Mouse (Mus musculus) MEL (cell line): Measurements from ENCODE around the gene Hagh. TPM values are rescaled to one million over a fixed set of nuclear protein-coding genes. Genes with fewer than 3 reads are reported as not detected.

Experiments
- DNase-seq: peaks from one replicate; pipeline ENCODE4 v3.0.0; 2011; ENCODE audit warnings: low read depth, low spot score
- H3K27ac ChIP-seq: 2 replicates; pipeline ENCODE4 v1.5.1; 2012; ENCODE audit warnings: low read depth, mild to moderate bottlenecking, control low read depth, low read length, moderate library complexity; ENCODE audit not compliant: control insufficient read depth
- H3K27me3 ChIP-seq, 2 experiments: fragments of 150-350 bp in 1 of 2; sonication (generic) in 1 of 2; 2 replicates each; pipeline ENCODE4 v1.6.1; 2012; ENCODE audit warnings: low read length in 2 of 2, mild to moderate bottlenecking in 2 of 2, improper control_type of control experiment in 1 of 2, moderate library complexity in 1 of 2; ENCODE audit not compliant: insufficient read depth in 2 of 2, control insufficient read depth in 1 of 2
- H3K36me3 ChIP-seq, 2 experiments: 2 replicates each; pipeline ENCODE4 v1.6.1; 2012 to 2014; ENCODE audit warnings: low read length in 2 of 2, improper control_type of control experiment in 1 of 2, inconsistent platforms in 1 of 2, mild to moderate bottlenecking in 1 of 2; ENCODE audit not compliant: insufficient read depth in 2 of 2, control insufficient read depth in 1 of 2
- H3K4me1 ChIP-seq, 2 experiments: fragments of 150-350 bp in 1 of 2; sonication (generic) in 1 of 2; 2 replicates each; pipeline ENCODE4 v1.6.1; 2012; ENCODE audit warnings: low read length in 2 of 2, improper control_type of control experiment in 1 of 2, mild to moderate bottlenecking in 1 of 2; ENCODE audit not compliant: insufficient read depth in 2 of 2, control insufficient read depth in 1 of 2
- H3K4me3 ChIP-seq, 2 experiments: fragments of 150-350 bp in 1 of 2; sonication (generic) in 1 of 2; 2 replicates each; pipeline ENCODE4 v1.5.1; 2012; ENCODE audit warnings: low read depth in 2 of 2, low read length in 2 of 2, mild to moderate bottlenecking in 2 of 2, moderate library complexity in 2 of 2, control low read depth in 1 of 2, improper control_type of control experiment in 1 of 2; ENCODE audit not compliant: control insufficient read depth in 1 of 2, insufficient read depth in 1 of 2
- H3K79me2 ChIP-seq: 2 replicates; pipeline ENCODE4 v1.6.1; 2012; ENCODE audit warnings: mild to moderate bottlenecking, low read length, moderate library complexity; ENCODE audit not compliant: control insufficient read depth, poor library complexity, insufficient read depth
- H3K9ac ChIP-seq: 2 replicates; pipeline ENCODE4 v1.6.1; 2012; ENCODE audit warnings: low read depth, mild to moderate bottlenecking, control low read depth, low read length, moderate library complexity; ENCODE audit not compliant: control insufficient read depth, poor library complexity, severe bottlenecking
- H3K9me3 ChIP-seq: fragments of 150-350 bp; sonication (generic); replicated peaks from 2 replicates; pipeline ENCODE4 v1.6.1; 2012; ENCODE audit warnings: mild to moderate bottlenecking, low read length, improper control_type of control experiment, moderate library complexity; ENCODE audit not compliant: insufficient read depth
- BHLHE40 ChIP-seq: IDR thresholded peaks from 2 replicates; pipeline ENCODE4 v1.6.1; 2012; ENCODE audit warnings: low read depth, mild to moderate bottlenecking, inconsistent platforms, low read length, improper control_type of control experiment, borderline replicate concordance
- CHD1 ChIP-seq: IDR thresholded peaks from 2 replicates; pipeline ENCODE4 v1.6.1; 2012; ENCODE audit warnings: low read depth, mild to moderate bottlenecking, inconsistent platforms, low read length, improper control_type of control experiment
- ELF1 ChIP-seq: IDR thresholded peaks from 2 replicates; pipeline ENCODE4 v1.6.1; 2014; ENCODE audit warnings: low read depth, mild to moderate bottlenecking, inconsistent platforms, low read length, improper control_type of control experiment, moderate library complexity
- EP300 ChIP-seq, 2 experiments: IDR thresholded peaks; 2 replicates each; pipeline ENCODE4 v1.6.1; 2011; ENCODE audit warnings: improper control_type of control experiment in 2 of 2, low read length in 2 of 2, low read depth in 1 of 2, mild to moderate bottlenecking in 1 of 2
- KAT2A ChIP-seq: conservative IDR thresholded peaks from 2 replicates; pipeline ENCODE4 v1.6.1; 2012; ENCODE audit warnings: low read depth, low read length, improper control_type of control experiment, inconsistent platforms
- MAFK ChIP-seq: IDR thresholded peaks from 2 replicates; pipeline ENCODE4 v1.6.1; 2011; ENCODE audit warnings: low read depth, mild to moderate bottlenecking, low read length, improper control_type of control experiment, borderline replicate concordance
- MAZ ChIP-seq: IDR thresholded peaks from 2 replicates; pipeline ENCODE4 v1.6.1; 2012; ENCODE audit warnings: low read depth, mild to moderate bottlenecking, inconsistent platforms, low read length, improper control_type of control experiment
- MEF2A ChIP-seq: IDR thresholded peaks from 2 replicates; pipeline ENCODE4 v1.6.1; 2014; ENCODE audit warnings: low read depth, mild to moderate bottlenecking, inconsistent platforms, low read length, improper control_type of control experiment; ENCODE audit not compliant: poor library complexity, insufficient replicate concordance, severe bottlenecking; ENCODE audit errors: extremely low read depth
- MXI1 ChIP-seq: IDR thresholded peaks from 2 replicates; pipeline ENCODE4 v1.6.1; 2011; ENCODE audit warnings: mild to moderate bottlenecking, low read depth, low read length, improper control_type of control experiment
- MYB ChIP-seq: IDR thresholded peaks from 2 replicates; pipeline ENCODE4 v1.6.1; 2011; ENCODE audit warnings: mild to moderate bottlenecking, low read depth, low read length, improper control_type of control experiment
- NELFE ChIP-seq: IDR thresholded peaks from 2 replicates; pipeline ENCODE4 v1.6.1; 2011; ENCODE audit warnings: low read depth, low read length, improper control_type of control experiment
- NRF1 ChIP-seq: IDR thresholded peaks from 2 replicates; pipeline ENCODE4 v1.6.1; 2014; ENCODE audit warnings: low read depth, mild to moderate bottlenecking, inconsistent platforms, low read length, improper control_type of control experiment, moderate library complexity; ENCODE audit not compliant: poor library complexity, insufficient read depth, severe bottlenecking
- POLR2A ChIP-seq, 2 experiments: IDR thresholded peaks; 2 replicates each; pipeline ENCODE4 v1.6.1; 2011 to 2012; ENCODE audit warnings: low read length in 2 of 2, mild to moderate bottlenecking in 2 of 2, control low read depth in 1 of 2, improper control_type of control experiment in 1 of 2, low read depth in 1 of 2, moderate library complexity in 1 of 2; ENCODE audit not compliant: control insufficient read depth in 1 of 2, insufficient read depth in 1 of 2, poor library complexity in 1 of 2
- POLR2AphosphoS2 ChIP-seq: IDR thresholded peaks from 2 replicates; pipeline ENCODE4 v1.6.1; 2011; ENCODE audit warnings: low read length, improper control_type of control experiment
- POLR2AphosphoS5 ChIP-seq: IDR thresholded peaks from 2 replicates; pipeline ENCODE4 v1.6.1; 2012; ENCODE audit warnings: low read depth, borderline replicate concordance, mild to moderate bottlenecking, inconsistent platforms, low read length, moderate library complexity, mixed read lengths
- RAD21 ChIP-seq: IDR thresholded peaks from 2 replicates; pipeline ENCODE4 v1.6.1; 2011; ENCODE audit warnings: mild to moderate bottlenecking, low read depth, low read length, improper control_type of control experiment
- RCOR1 ChIP-seq: IDR thresholded peaks from 2 replicates; pipeline ENCODE4 v1.6.1; 2012; ENCODE audit warnings: low read depth, mild to moderate bottlenecking, inconsistent platforms, low read length, improper control_type of control experiment
- SIN3A ChIP-seq: IDR thresholded peaks from 2 replicates; pipeline ENCODE4 v1.6.1; 2012; ENCODE audit warnings: low read length, improper control_type of control experiment, inconsistent platforms
- SMC3 ChIP-seq: IDR thresholded peaks from 2 replicates; pipeline ENCODE4 v1.6.1; 2011; ENCODE audit warnings: low read depth, low read length, improper control_type of control experiment
- TAL1 ChIP-seq: IDR thresholded peaks from 2 replicates; pipeline ENCODE4 v1.6.1; 2012; ENCODE audit warnings: mild to moderate bottlenecking, inconsistent platforms, low read length, moderate library complexity, mixed read lengths
- TBP ChIP-seq: IDR thresholded peaks from 2 replicates; pipeline ENCODE4 v1.8.0; 2011; ENCODE audit warnings: low read depth, low read length, improper control_type of control experiment
- UBTF ChIP-seq: IDR thresholded peaks from 2 replicates; pipeline ENCODE4 v1.6.1; 2012; ENCODE audit warnings: low read depth, mild to moderate bottlenecking, inconsistent platforms, low read length, improper control_type of control experiment, moderate library complexity, borderline replicate concordance; ENCODE audit not compliant: insufficient read depth
- USF1 ChIP-seq: IDR thresholded peaks from 2 replicates; pipeline ENCODE4 v1.6.1; 2014; ENCODE audit warnings: low read depth, mild to moderate bottlenecking, inconsistent platforms, low read length, improper control_type of control experiment, moderate library complexity
- ZC3H11A ChIP-seq: IDR thresholded peaks from 2 replicates; pipeline ENCODE4 v1.6.1; 2012; ENCODE audit warnings: low read depth, mild to moderate bottlenecking, inconsistent platforms, low read length, improper control_type of control experiment
- ZKSCAN1 ChIP-seq: IDR thresholded peaks from 2 replicates; pipeline ENCODE4 v1.6.1; 2012; ENCODE audit warnings: low read depth, mild to moderate bottlenecking, inconsistent platforms, low read length, improper control_type of control experiment, moderate library complexity
- ZMIZ1 ChIP-seq: IDR thresholded peaks from 2 replicates; pipeline ENCODE4 v1.6.1; 2012; ENCODE audit warnings: low read depth, mild to moderate bottlenecking, inconsistent platforms, low read length, improper control_type of control experiment, moderate library complexity
- ZNF384 ChIP-seq: IDR thresholded peaks from 2 replicates; pipeline ENCODE4 v1.6.1; 2012; ENCODE audit warnings: low read depth, mild to moderate bottlenecking, inconsistent platforms, low read length, improper control_type of control experiment
- polyA plus RNA-seq, 2 experiments: library from polyadenylated mRNA; stranded (reverse) in 1 of 2; unstranded in 1 of 2; fragments of >175 nt in 1 of 2; fragments of >200 nt in 1 of 2; gene quantifications; 2 replicates each; pipeline versions ENCODE4 v1.2.1 to v1.2.4; 2012; ENCODE audit warnings: low replicate concordance in 2 of 2, low read depth in 1 of 2; ENCODE audit not compliant: insufficient read length in 2 of 2, insufficient read depth in 1 of 2, missing spikeins in 1 of 2
- total RNA-seq: library from RNA; depleted of rRNA; stranded (reverse); fragments of 300-350 nt; gene quantifications from 2 replicates; pipeline ENCODE4 v1.2.3, GENCODE M21; 2012

The Hagh gene
- total and polyA plus RNA-seq, 3 experiments = 37.5 to 49.6 TPM; not detected in 1

- TF ChIP-seq POLR2A (IDR thresholded peaks at IDR 0.05; ENCODE audit: control insufficient read depth in 1 of 2, insufficient read depth in 1 of 2, low read depth in 1 of 2, low read length in 2 of 2, poor library complexity in 1 of 2) (no peak), TBP (no peak), EP300 (IDR thresholded peaks at IDR 0.05; ENCODE audit: low read depth in 1 of 2, low read length in 2 of 2) (no peak), UBTF (no peak), ZMIZ1 (no peak), BHLHE40 (no peak), NRF1 (no peak), KAT2A (no peak), MYB (no peak), CHD1 (no peak), POLR2AphosphoS5 (no peak), ELF1 (no peak), ZC3H11A (no peak), MEF2A (no peak), NELFE (no peak), SMC3 (no peak)
- Histone ChIP-seq H3K27me3 (no peaks in the 10 kb centered on the region), H3K27ac (no peak overlapping the region), H3K36me3 (peaks cover 0 to 13% of the 10 kb centered on the region in 2 experiments; a peak in 2 of 4 replicates), H3K79me2 (peaks cover 3% of the 10 kb centered on the region; the same call in 1 of the 2 replicates), H3K4me1 (peaks cover 0 to 15% of the 10 kb centered on the region in 2 experiments; a peak in 2 of 4 replicates), H3K4me3 (peak overlapping the region; percentile 84 to 88), H3K9me3 (no peaks in the 10 kb centered on the region), H3K9ac (peak overlapping the region; percentile 78)
- DNase-seq = peak; percentile 34
Observed at GRCm38 (mm10) chr17:24851381-24852125, 11.6 kb downstream of the Hagh start.

DNA sequence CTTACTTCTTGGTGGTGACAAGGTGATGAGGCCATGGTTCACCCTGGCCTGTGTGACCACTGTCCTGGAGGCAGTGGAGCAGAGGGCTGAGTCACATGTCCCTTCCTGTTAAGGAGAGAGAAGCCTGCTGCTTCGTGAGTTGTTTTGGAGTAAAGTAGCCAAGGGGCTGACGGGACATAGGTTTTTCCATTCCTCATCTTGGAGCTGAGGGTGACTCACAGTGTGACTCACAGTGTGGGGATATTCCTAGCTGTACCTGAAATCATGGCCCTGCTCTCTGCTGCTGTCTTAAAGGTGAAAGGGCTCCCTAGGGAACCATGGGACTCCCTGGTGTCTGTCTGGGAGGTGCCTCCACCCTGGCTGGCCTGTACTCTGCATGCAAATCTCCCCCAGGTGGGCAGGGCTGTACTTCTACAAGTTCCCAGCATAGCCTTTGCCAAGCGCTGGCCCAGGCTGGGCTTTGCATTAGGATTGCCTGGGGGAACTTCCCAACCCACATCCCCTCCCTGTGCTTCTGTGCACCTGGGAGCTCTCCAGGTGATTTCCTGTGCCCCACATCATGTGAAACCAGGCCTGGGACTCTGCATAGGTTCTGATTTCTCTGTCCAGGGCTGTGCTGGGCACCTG lies 16.0 kb downstream of the Hagh start:
- Histone ChIP-seq H3K9me3 (no peaks in the 10 kb centered on the region), H3K79me2 (no peaks in the 10 kb centered on the region), H3K9ac (no peak overlapping the region), H3K4me3 (no peak overlapping the region), H3K27ac (no peak overlapping the region), H3K36me3 (peaks cover 0 to 17% of the 10 kb centered on the region in 2 experiments; a peak in 2 of 4 replicates), H3K4me1 (peaks cover 4 to 22% of the 10 kb centered on the region in 2 experiments), H3K27me3 (no peaks in the 10 kb centered on the region)
- TF ChIP-seq MYB (no peak), ZKSCAN1 (no peak), NELFE (no peak), MAFK (no peak), RCOR1 (no peak), POLR2AphosphoS2 (no peak), RAD21 (no peak), TAL1 (no peak), USF1 (no peak), ZNF384 (no peak), MXI1 (no peak), MAZ (no peak), POLR2AphosphoS5 (no peak), EP300 (IDR thresholded peaks at IDR 0.05; ENCODE audit: low read depth in 1 of 2, low read length in 2 of 2) (no peak), KAT2A (no peak), TBP (no peak), SIN3A (no peak), SMC3 (no peak), CHD1 (no peak)
- no peak for DNase-seq
